Mouse (Mus musculus) gastrocnemius, adult 18-20 months (tissue): ENCODE measurements around the gene Txnrd1. TPM values are rescaled to one million over a fixed set of nuclear protein-coding genes. Genes with fewer than 3 reads are reported as not detected.

ENCODE experiments used
- DNase-seq: peaks from one replicate; pipeline ENCODE4 v3.0.0; 2021; ENCODE audit warnings: low spot score
- long read RNA-seq, 2 experiments: library from polyadenylated mRNA; stranded (forward); transcript quantifications; one replicate each; pipeline ENCODE4 v2.0.0; 2021
- total RNA-seq, 2 experiments: library from RNA; stranded (reverse); gene quantifications; 2 replicates each; pipeline ENCODE4 v1.2.3; 2021

Gene Txnrd1
- 10 to 100 TPM; 52.6 to 65.1 TPM for total RNA-seq
- long read RNA-seq, experiment 1, transcript Txnrd1-201 (14 exons, 3,325 nt), result minor isoform, 7 of 116 reads
- long read RNA-seq, experiment 1, transcript Txnrd1-208 (15 exons, 2,297 nt), result major isoform, 94 of 116 reads
- long read RNA-seq, experiment 1, partial matches to known transcripts, result 7 of 116 reads
- long read RNA-seq, experiment 1, other reads (novel, unspliced or antisense), result 7 of 116 reads
- long read RNA-seq, experiment 2, transcript Txnrd1-201 (14 exons, 3,325 nt), result minor isoform, 12 of 101 reads
- long read RNA-seq, experiment 2, transcript Txnrd1-208 (15 exons, 2,297 nt), result major isoform, 67 of 101 reads
- long read RNA-seq, experiment 2, partial matches to known transcripts, result 13 of 101 reads
- long read RNA-seq, experiment 2, other reads (novel, unspliced or antisense), result 8 of 101 reads

- no peak for DNase-seq
These were observed at the start of gene Txnrd1 for GRCm38 (mm10) chr10:82833926-82834325. TSS of gene Txnrd1 (plus strand) at chr10:82833951.

- DNase-seq, result no peak
These were observed 44.6 kb upstream of the Txnrd1 start for GRCm38 (mm10) chr10:82789181-82789580.

- DNase-seq, result no peak
These were observed 43.2 kb upstream of the Txnrd1 start for GRCm38 (mm10) chr10:82790504-82790903.

GRCm38 (mm10) chr10:82791713-82792112, 42.0 kb upstream of the Txnrd1 start:
- DNase-seq, result no peak

GRCm38 (mm10) chr10:82792311-82792710, 41.4 kb upstream of the Txnrd1 start:
- no peak for DNase-seq

- DNase-seq, result peak; percentile 69
These were observed 38.5 kb upstream of the Txnrd1 start for GRCm38 (mm10) chr10:82795071-82795731.

DNA sequence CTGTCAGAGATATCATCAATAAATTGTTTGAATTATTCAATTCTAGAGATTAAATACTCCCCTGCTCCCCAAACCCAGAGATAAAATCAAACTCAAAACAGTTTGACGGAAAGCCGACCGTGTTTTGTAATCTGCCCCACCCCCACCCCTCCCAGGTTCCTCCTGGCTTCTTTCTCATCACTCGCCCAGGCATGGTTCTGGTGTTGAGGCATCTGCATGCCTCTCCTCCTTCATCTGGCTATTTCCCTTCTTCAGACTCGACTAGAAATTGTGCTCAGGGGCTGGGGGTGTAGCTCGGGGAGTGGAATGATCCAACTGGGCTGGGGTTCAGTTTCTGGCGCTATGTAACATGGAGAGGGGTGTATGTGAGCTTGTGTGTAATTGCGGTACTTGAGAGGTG, 38.0 kb upstream of the Txnrd1 start:
- no peak for DNase-seq

DNA sequence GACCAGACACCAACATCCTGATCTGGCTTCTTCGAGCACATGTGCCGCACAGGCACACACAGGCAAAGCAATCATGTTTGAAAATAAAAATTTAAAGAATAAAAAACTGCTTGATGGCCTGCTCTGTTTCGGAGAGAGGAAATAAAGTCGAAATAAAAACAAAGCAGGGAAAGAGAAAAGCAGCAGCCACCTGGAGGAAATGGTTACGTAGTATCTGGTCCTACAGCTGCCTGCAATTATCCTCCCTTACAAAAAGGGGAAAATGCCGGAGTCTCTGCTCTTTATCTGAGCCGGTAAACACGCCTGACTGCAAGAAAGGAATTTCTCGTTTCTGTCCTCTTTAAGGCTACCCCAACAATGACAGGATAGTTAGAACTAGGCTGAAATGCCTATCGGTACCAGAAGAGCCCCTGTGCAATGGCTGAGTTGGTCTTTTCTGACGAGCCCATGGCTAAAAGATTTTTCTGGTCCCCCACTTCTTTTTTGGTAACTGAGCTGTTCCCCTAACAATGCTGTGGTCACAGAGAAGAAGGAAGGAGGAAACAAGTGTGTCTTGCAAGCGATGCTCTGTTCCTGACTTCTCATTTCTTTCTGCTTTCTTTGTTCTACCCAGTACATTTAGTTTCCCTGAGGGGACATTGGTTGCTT, 37.2 kb upstream of the Txnrd1 start:
- DNase-seq, result no peak

DNA sequence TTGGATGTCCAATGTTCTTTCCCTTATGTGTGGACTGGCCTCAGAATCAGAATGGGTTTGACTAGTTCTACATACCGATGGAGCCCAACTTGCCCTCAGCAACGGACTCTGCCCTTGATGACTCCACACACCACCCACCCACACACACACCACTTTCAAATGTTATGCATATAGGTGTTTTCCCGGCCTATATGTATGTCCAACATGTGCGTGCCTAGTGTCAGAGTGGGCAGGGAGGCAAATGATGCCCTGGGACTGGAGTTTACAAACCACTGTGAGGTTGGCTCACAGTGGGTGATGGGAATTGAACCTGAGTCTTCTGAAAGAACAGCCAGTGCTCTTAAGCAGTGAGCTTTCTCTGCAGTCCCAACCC, 36.6 kb upstream of the Txnrd1 start:
- no peak for DNase-seq

DNA sequence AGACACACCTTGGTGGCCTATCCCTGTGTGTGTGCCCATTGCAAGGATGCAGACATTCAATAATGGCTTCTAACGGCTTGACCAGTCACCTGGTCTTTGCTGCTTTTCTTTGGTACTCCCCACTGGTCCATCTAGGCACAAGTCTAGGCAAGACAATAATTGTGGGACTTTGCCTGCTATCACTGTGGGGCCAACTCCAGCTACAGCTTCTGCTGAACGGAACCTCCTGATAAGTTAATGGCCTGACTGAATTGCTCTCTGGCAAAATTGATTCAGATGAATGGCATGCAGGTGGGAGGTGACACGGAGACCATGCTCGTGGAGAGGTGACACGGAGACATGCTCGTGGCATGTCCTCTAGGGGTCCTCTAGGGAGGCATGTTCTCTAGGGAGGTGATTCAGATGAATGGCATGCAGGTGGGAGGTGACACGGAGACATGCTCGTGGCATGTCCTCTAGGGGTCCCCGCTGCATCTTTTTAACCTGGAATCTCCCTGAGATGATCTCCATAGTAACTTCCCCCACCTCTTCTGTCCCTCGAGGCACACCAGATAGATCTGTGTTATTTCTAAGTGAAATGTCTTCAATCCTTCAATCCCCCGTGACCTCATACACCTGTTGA, 35.3 kb upstream of the Txnrd1 start:
- DNase-seq, result no peak

DNA sequence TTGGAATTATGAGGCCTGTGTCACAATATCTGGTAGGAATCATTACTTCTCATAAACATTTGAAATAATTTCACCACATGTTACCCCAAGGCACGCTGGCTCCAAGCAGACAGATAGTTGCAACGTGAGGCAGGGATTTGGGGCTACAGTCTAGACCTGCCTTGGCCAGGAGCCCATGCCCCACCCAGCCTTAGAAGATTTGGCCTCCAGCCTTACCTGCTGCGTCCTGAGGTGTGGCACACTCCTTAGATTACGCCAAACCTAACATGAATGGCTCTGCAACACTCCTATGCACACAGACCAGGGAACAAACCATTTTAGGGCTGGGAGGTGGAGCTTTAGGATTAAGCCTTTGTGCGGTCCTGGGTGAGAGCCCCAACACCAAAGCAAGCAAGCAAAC, 33.7 kb upstream of the Txnrd1 start:
- no peak for DNase-seq

DNA sequence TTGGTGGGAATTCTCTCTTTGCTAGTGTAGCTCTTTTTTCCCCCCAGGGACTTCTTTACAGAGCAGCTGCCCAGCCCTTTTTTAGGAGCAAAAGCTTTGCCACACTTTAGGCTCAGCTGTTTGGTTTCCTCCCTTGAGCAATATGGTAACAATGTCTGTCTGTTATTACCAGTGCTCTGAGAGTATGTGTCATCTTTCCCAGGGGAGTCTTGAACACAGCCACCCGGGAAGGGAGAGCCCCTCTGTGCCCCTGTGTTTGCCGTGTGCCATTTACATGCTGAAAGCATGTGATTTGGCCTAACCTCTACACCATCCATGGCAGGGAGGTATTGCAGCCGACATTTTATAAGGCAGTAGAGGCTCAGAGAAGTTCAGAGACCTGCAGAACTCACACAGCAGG, 29.4 kb upstream of the Txnrd1 start:
- DNase-seq, result no peak

DNA sequence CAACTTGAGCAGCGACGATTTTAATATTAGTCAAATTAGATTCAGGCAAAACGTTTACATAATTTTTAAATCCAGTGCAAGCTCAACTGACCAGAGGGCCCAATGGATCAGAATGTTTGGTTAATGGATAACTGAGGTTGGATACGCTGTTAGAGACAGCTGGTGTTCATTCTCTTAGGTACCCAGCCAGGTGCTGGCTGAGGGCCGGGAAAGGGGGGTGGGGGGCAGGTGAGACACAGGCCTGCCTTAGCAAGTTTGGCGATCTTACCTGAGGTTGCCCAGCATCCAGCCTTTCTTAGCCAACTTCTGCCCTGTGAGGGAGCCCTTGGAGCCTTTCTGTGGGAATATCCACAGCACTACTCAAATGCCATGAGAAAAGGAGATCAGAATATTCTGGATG, 28.6 kb upstream of the Txnrd1 start:
- DNase-seq, result no peak

GRCm38 (mm10) chr10:82806414-82806813, 27.3 kb upstream of the Txnrd1 start:
- no peak for DNase-seq

- DNase-seq, result peak; percentile 51
These were observed 26.5 kb upstream of the Txnrd1 start for GRCm38 (mm10) chr10:82807238-82807637.

GRCm38 (mm10) chr10:82808155-82808554, 25.6 kb upstream of the Txnrd1 start:
- no peak for DNase-seq

- no peak for DNase-seq
These were observed 24.9 kb upstream of the Txnrd1 start for GRCm38 (mm10) chr10:82808891-82809290.

DNA sequence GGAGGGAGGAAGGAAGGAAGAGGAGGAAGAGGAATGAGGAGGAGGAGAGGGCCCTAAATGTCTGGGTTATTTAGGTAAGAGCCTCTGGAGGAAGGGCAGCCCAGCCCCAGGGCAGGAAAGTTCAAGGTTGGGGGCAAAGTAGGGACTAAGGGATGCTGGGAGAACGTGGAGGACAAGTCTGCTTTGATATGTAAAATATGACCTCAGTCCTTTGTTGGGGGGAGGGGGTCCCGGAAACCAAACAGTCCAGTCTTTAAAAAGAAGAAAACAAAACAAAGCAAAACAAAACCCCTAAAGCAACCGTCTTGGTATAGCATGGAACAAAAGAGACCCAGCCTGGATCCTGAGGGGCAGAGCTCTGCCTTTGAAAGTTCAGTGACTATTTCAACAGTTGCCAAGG, 24.4 kb upstream of the Txnrd1 start:
- no peak for DNase-seq

GRCm38 (mm10) chr10:82811855-82812431, 21.8 kb upstream of the Txnrd1 start:
- peak; percentile 53 for DNase-seq

GRCm38 (mm10) chr10:82814096-82814970, 19.4 kb upstream of the Txnrd1 start:
- DNase-seq, result no peak

GRCm38 (mm10) chr10:82816441-82816840, 17.3 kb upstream of the Txnrd1 start:
- no peak for DNase-seq
